Mouse (Mus musculus) v-Abl transformed pro-B cells (cell line): ENCODE results near the gene Slamf6.
"Not testable (repeated sequence)": the region's sequence is repeated elsewhere in the genome, so short reads cannot be mapped to it uniquely, and the experiment has no call there.

Experiments used
- in situ Hi-C, 2 experiments: fragments of 400-800 bp; cut with MboI; formaldehyde crosslinking; loops; one replicate each; pipeline ENCODE4 v1.15.1; 2025; ENCODE audit not compliant: unreplicated experiment in 2 of 2

The Slamf6 gene

GRCm38 (mm10) chr1:171948946-171949508 is 31.7 kb downstream of the Slamf6 start:
- in situ Hi-C loops = no loop called here

- in situ Hi-C loops = no loop called here
Observed at GRCm38 (mm10) chr1:171955071-171955470, 37.8 kb downstream of the Slamf6 start.

GRCm38 (mm10) chr1:171957411-171957810 is 40.1 kb downstream of the Slamf6 start:
- in situ Hi-C loops = no loop called here

GRCm38 (mm10) chr1:171960726-171961125 is 43.4 kb downstream of the Slamf6 start:
- in situ Hi-C loops = no loop called here

GRCm38 (mm10) chr1:171961704-171962103 is 44.4 kb downstream of the Slamf6 start:
- in situ Hi-C loops = no loop called here

GRCm38 (mm10) chr1:171963613-171964012 is 46.3 kb downstream of the Slamf6 start:
- in situ Hi-C loops = no loop called here

- in situ Hi-C loops = no loop called here
Observed at GRCm38 (mm10) chr1:171966054-171966790, 48.9 kb downstream of the Slamf6 start.

- in situ Hi-C loops = no loop called here
Observed at GRCm38 (mm10) chr1:171969221-171969620, 51.9 kb downstream of the Slamf6 start.

- in situ Hi-C loops = no loop called here
Observed at GRCm38 (mm10) chr1:171970854-171971586, 53.7 kb downstream of the Slamf6 start.

- in situ Hi-C loops = not testable (repeated sequence)
Observed at GRCm38 (mm10) chr1:171974361-171974760, 57.0 kb downstream of the Slamf6 start.

- in situ Hi-C loops = no loop called here
Observed at GRCm38 (mm10) chr1:171975377-171975776, 58.1 kb downstream of the Slamf6 start.

- in situ Hi-C loops = no loop called here
Observed at GRCm38 (mm10) chr1:171975831-171976230, 58.5 kb downstream of the Slamf6 start.

GRCm38 (mm10) chr1:171976826-171977539 is 59.7 kb downstream of the Slamf6 start:
- in situ Hi-C loops = no loop called here

- in situ Hi-C loops = no loop called here
Observed at GRCm38 (mm10) chr1:171977891-171978290, 60.6 kb downstream of the Slamf6 start.

GRCm38 (mm10) chr1:171979969-171980730 is 62.8 kb downstream of the Slamf6 start:
- in situ Hi-C loops = no loop called here

- in situ Hi-C loops = no loop called here
Observed at GRCm38 (mm10) chr1:171982170-171982569, 64.9 kb downstream of the Slamf6 start.

- in situ Hi-C loops = no loop called here
Observed at GRCm38 (mm10) chr1:171982740-171983139, 65.4 kb downstream of the Slamf6 start.

- in situ Hi-C loops = no loop called here
Observed at GRCm38 (mm10) chr1:171983372-171984001, 66.2 kb downstream of the Slamf6 start.

- in situ Hi-C loops = no loop called here
Observed at GRCm38 (mm10) chr1:171984121-171984520, 66.8 kb downstream of the Slamf6 start.

- in situ Hi-C loops = no loop called here
Observed at GRCm38 (mm10) chr1:171991883-171992282, 74.6 kb downstream of the Slamf6 start.
